Mouse (Mus musculus) heart, postnatal 10 days (tissue): ENCODE data around the gene Gm4969. TPM values are rescaled to one million over a fixed set of nuclear protein-coding genes. Genes with fewer than 3 reads are reported as not detected.
"Not testable (repeated sequence)": the region's sequence is repeated elsewhere in the genome, so short reads cannot be mapped to it uniquely, and the experiment has no call there.

Experiments used
- DNase-seq, 2 experiments: peaks; one replicate each; pipeline ENCODE4 v3.0.0; 2021
- intact Hi-C: fragments of 180-260 bp; cut with DNase I; formaldehyde crosslinking; loops from one replicate; pipeline ENCODE4 v1.15.1; 2025
- total RNA-seq, 2 experiments: library from RNA; stranded (reverse); gene quantifications; 2 replicates each; pipeline ENCODE4 v1.2.3; 2021

The Gm4969 gene
- total RNA-seq: under 1 TPM; 0.07 to 0.19 TPM

GRCm38 (mm10) chr7:19118028-19118771 is at the start of gene Gm4969:
Gene Gm4969 (minus strand): TSS chr7:19118368.
- peak; percentile 43 to 65 for DNase-seq
- intact Hi-C loops: no loop called here

GRCm38 (mm10) chr7:19166990-19167389 is 48.8 kb upstream of the Gm4969 start:
- DNase-seq: no peak
- intact Hi-C loops: no loop called here

- peak; percentile 60 to 62 for DNase-seq
- intact Hi-C loops: no loop called here
These were observed 47.7 kb upstream of the Gm4969 start, which contains the start of gene Gipr for GRCm38 (mm10) chr7:19165656-19166423. Gene Gipr (minus strand): TSS chr7:19166127.

GRCm38 (mm10) chr7:19164978-19165377 is 46.8 kb upstream of the Gm4969 start:
- no peak for DNase-seq
- intact Hi-C loops: no loop called here

GRCm38 (mm10) chr7:19164189-19164588 is 46.0 kb upstream of the Gm4969 start:
- no peak for DNase-seq
- intact Hi-C loops: no loop called here

GRCm38 (mm10) chr7:19163752-19164151 is 45.6 kb upstream of the Gm4969 start:
- DNase-seq: no peak
- intact Hi-C loops: no loop called here

- intact Hi-C loops: no loop called here
These were observed 44.8 kb upstream of the Gm4969 start for GRCm38 (mm10) chr7:19162928-19163327.

GRCm38 (mm10) chr7:19160115-19160514 is 41.9 kb upstream of the Gm4969 start:
- DNase-seq: no peak
- intact Hi-C loops: no loop called here

More at GRCm38 (mm10) chr7:19162928-19163327, 44.8 kb upstream of the Gm4969 start:
- no peak for DNase-seq

GRCm38 (mm10) chr7:19159411-19159810 is 41.2 kb upstream of the Gm4969 start:
- intact Hi-C loops: no loop called here
- no peak for DNase-seq

GRCm38 (mm10) chr7:19158601-19159000 is 40.4 kb upstream of the Gm4969 start:
- DNase-seq: no peak
- intact Hi-C loops: no loop called here

- peak; percentile 94 to 95 for DNase-seq
- intact Hi-C loops: loop anchor here (1.0 to 2.0 kb wide), 2 partner anchors 16 to 52 kb away; no protein-coding TSS in a partner anchor
These were observed 39.1 kb upstream of the Gm4969 start for GRCm38 (mm10) chr7:19157160-19157800.

- DNase-seq: peak in 1 of 2 experiments; percentile 42
- intact Hi-C loops: loop anchor here (2.0 kb wide), 1 partner anchor 53 kb away; no protein-coding TSS in a partner anchor
These were observed 37.8 kb upstream of the Gm4969 start for GRCm38 (mm10) chr7:19155825-19156475.

GRCm38 (mm10) chr7:19154796-19155195 is 36.6 kb upstream of the Gm4969 start:
- no peak for DNase-seq
- intact Hi-C loops: no loop called here

GRCm38 (mm10) chr7:19151121-19151520 is 33.0 kb upstream of the Gm4969 start:
- intact Hi-C loops: loop anchor here (2.0 kb wide), 1 partner anchor 82 kb away; no protein-coding TSS in a partner anchor
- DNase-seq: not testable (repeated sequence)

- peak; percentile 98 to 99 for DNase-seq
- intact Hi-C loops: loop anchor here (2.0 kb wide), 1 partner anchor 81 kb away; no protein-coding TSS in a partner anchor
These were observed 31.5 kb upstream of the Gm4969 start, which contains the start of gene Snrpd2 for GRCm38 (mm10) chr7:19149626-19150025. Gene Snrpd2 (plus strand): TSS chr7:19149722.

- intact Hi-C loops: no loop called here
- DNase-seq: peak; percentile 99
These were observed 30.8 kb upstream of the Gm4969 start, which contains the start of gene Qpctl for GRCm38 (mm10) chr7:19148875-19149541. Gene Qpctl (minus strand): TSS chr7:19149291.

- no peak for DNase-seq
- intact Hi-C loops: no loop called here
These were observed 30.2 kb upstream of the Gm4969 start for GRCm38 (mm10) chr7:19148180-19148874.

GRCm38 (mm10) chr7:19147497-19148045 is 29.4 kb upstream of the Gm4969 start:
- intact Hi-C loops: no loop called here
- DNase-seq: no peak

- intact Hi-C loops: no loop called here
These were observed 28.6 kb upstream of the Gm4969 start for GRCm38 (mm10) chr7:19146793-19147192.

More at GRCm38 (mm10) chr7:19146793-19147192, 28.6 kb upstream of the Gm4969 start:
- DNase-seq: no peak
